Mouse (Mus musculus) heart, embryonic 13.5 days (tissue): ENCODE results near the gene Vmn1r2. TPM values are rescaled to one million over a fixed set of nuclear protein-coding genes. Genes with fewer than 3 reads are reported as not detected.
"Not testable (repeated sequence)": the region's sequence is repeated elsewhere in the genome, so short reads cannot be mapped to it uniquely, and the experiment has no call there.

Source experiments
- ATAC-seq: fragments of 200-750 bp; cut with Nextera tagmentation; 2 replicates; pipeline ENCODE4 v1.8.0; 2017; ENCODE audit warnings: moderate TSS enrichment; ENCODE audit not compliant: insufficient number of reproducible peaks, low FRiP score, low TSS enrichment; ENCODE audit errors: extremely low read depth
- H3K27ac ChIP-seq: fragments of 300-500 bp; sonication (generic); replicated peaks from 2 replicates; pipeline ENCODE4 v1.5.1; 2015; ENCODE audit warnings: moderate library complexity, mild to moderate bottlenecking, inconsistent platforms
- H3K27me3 ChIP-seq: fragments of 300-500 bp; sonication (generic); replicated peaks from 2 replicates; pipeline ENCODE4 v1.6.1; 2015; ENCODE audit warnings: mild to moderate bottlenecking, inconsistent platforms
- H3K36me3 ChIP-seq: fragments of 300-500 bp; sonication (generic); 2 replicates; pipeline ENCODE4 v1.6.1; 2015; ENCODE audit warnings: mild to moderate bottlenecking, inconsistent platforms
- H3K4me1 ChIP-seq: fragments of 300-500 bp; sonication (generic); 2 replicates; pipeline ENCODE4 v1.6.1; 2015; ENCODE audit warnings: inconsistent platforms
- H3K4me2 ChIP-seq: fragments of 300-500 bp; sonication (generic); 2 replicates; pipeline ENCODE4 v1.6.1; 2015; ENCODE audit warnings: inconsistent platforms, mild to moderate bottlenecking, moderate library complexity
- H3K4me3 ChIP-seq: fragments of 300-500 bp; sonication (generic); 2 replicates; pipeline ENCODE4 v1.5.1; 2015; ENCODE audit warnings: moderate library complexity, mild to moderate bottlenecking, inconsistent platforms
- H3K9ac ChIP-seq: fragments of 300-500 bp; sonication (generic); 2 replicates; pipeline ENCODE4 v1.6.1; 2015; ENCODE audit warnings: inconsistent platforms, mild to moderate bottlenecking, moderate library complexity
- H3K9me3 ChIP-seq: fragments of 300-500 bp; sonication (generic); 2 replicates; pipeline ENCODE4 v1.6.1; 2016; ENCODE audit warnings: inconsistent platforms
- WGBS: fragments of 180-500 bp; shearing (Covaris S2); methylation state at CpG from one replicate; pipeline ENCODE4 v1.1.7; 2015; ENCODE audit warnings: mixed read lengths; 5-methylcytosine and 5-hydroxymethylcytosine counted together
- polyA plus RNA-seq: library from polyadenylated mRNA; unstranded; fragments of >200 nt; fragmentation: Nextera tagmentation; extraction: Ambion mirVana; gene quantifications from 2 replicates; pipeline ENCODE4 v1.2.1, GENCODE M21; 2015

The Vmn1r2 gene
- polyA plus RNA-seq = not detected in 2 replicates

DNA sequence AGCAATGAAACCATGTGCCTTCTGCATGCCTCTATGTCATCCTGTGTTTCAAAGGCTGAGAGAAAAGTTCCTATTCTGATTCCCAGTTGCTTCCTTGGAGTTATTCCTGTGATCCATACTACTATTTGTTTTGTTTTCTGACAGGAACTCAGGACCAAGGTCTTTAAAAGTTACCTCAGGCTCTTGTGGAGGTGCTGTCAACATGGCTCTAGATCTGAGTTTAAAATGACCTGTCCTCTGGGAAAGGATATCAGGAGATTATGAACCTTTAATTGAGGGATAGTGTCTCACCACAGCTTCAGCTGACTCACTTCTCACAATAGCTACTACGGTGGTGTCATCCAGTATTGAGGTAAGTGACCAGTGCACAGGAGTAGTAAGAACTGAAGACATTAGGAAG is at the start of gene Vmn1r2:
Vmn1r2 (plus strand) TSS at position 301 of the 400 bp plus-strand sequence.
- H3K36me3 ChIP-seq, H3K4me3 ChIP-seq, ATAC-seq, H3K9ac ChIP-seq, H3K4me1 ChIP-seq, H3K4me2 ChIP-seq, H3K27ac ChIP-seq, H3K27me3 ChIP-seq: not testable (repeated sequence)
- H3K9me3 ChIP-seq = peaks cover 12% of the 10 kb centered on the region; the same call in 1 of the 2 replicates
- no CpG with 5 or more reads among the region's 1 CpGs for WGBS

DNA sequence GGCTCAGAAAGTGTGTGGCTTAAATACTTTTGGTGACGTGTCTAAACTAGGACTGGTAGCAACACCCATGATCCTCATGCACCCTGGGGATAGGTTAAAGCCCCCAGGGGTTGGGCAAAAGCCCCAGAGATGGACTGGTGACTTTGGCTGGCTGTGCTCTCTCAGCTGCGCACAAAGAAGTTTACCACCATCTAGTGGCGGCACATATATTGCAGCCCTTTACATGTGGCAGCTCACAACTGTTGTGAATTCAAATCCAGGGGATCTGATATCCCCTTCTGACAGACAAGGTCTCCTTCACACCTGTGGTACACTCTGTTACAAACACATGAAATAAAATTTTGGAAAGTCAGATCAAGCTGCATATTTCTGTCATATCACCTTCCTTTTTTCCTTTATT is 19.2 kb upstream of the Vmn1r2 start:
- not testable (repeated sequence) for ATAC-seq, H3K9me3 ChIP-seq, H3K4me1 ChIP-seq, H3K9ac ChIP-seq, H3K4me2 ChIP-seq, H3K4me3 ChIP-seq, H3K27me3 ChIP-seq, H3K36me3 ChIP-seq, H3K27ac ChIP-seq
- WGBS = no CpG with 5 or more reads among the region's 3 CpGs

DNA sequence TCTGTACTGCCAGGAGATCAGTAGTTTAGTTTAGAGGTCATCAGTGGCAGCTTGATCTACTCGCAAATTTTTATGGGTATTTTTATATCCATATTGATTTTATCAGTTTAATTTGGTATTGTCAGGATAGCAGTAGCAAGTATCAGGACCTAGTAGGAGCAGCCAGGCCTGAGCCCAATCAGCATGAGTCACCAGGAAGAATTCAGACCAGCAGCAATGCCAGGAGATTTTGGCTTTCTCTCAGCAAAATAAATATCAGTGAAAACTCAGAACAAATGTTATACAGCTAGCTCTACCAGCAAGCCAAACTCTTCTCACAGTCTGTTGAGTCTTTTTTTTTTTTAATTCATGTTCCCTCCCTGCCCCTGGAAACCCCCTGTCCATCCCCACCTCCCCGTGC is 13.8 kb upstream of the Vmn1r2 start:
- not testable (repeated sequence) for H3K9me3 ChIP-seq, H3K27me3 ChIP-seq, H3K9ac ChIP-seq, H3K4me3 ChIP-seq, H3K4me1 ChIP-seq, ATAC-seq, H3K36me3 ChIP-seq, H3K27ac ChIP-seq, H3K4me2 ChIP-seq
- WGBS = 50% methylated on average over 2 of the region's 2 CpGs

DNA sequence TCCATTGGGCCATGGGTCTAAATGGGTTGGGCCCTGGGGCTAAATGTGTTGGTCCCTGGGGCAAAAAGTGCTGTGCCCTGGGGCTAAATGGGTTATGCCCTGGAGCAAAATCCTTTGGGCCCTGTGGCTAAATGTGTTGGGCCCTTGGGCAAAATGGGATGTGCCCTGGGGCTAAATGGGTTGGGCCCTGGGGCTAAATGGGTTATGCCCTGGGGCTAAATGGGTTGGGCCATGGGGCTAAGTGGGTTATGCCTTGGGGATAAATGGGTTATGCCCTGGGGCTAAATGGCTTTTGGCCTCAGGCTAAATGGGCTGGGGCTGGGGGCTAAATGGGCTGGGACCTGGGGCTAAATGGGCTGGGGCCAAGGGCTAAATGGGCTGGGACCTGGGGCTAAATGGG is 2.7 kb upstream of the Vmn1r2 start:
- H3K27me3 ChIP-seq, H3K9ac ChIP-seq, H3K36me3 ChIP-seq, H3K4me1 ChIP-seq, H3K4me3 ChIP-seq, H3K4me2 ChIP-seq, ATAC-seq, H3K27ac ChIP-seq: not testable (repeated sequence)
- peaks cover 12% of the 10 kb centered on the region; the same call in 1 of the 2 replicates for H3K9me3 ChIP-seq

DNA sequence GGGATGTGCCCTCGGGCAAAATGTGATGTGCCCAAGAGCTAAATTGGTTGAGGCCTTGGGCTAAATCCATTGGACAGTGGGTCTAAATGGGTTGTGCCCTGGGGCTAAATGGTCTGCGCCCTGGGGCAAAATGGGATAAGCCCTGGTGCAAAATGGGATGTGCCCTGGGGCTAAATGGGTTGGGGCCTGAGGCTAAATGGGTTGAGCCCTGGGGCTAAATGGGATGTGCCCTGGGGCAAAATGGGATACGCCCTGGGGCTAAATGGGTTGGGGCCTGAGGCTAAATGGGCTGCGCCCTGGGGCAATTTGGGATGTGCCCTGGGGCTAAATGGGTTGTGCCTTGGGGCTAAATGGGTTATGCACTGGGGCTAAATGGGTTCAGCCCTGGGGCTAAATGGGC is 2.1 kb upstream of the Vmn1r2 start:
- Histone ChIP-seq H3K9me3 (peaks cover 12% of the 10 kb centered on the region; the same call in 1 of the 2 replicates), H3K27me3 (no peaks in the 10 kb centered on the region), H3K4me1 (no peaks in the 10 kb centered on the region), H3K4me2 (no peak overlapping the region), H3K27ac (no peak overlapping the region), H3K36me3 (no peaks in the 10 kb centered on the region), H3K4me3 (no peak overlapping the region), H3K9ac (no peak overlapping the region)
- WGBS = 85% methylated on average over 4 of the region's 4 CpGs
- ATAC-seq = no peak

DNA sequence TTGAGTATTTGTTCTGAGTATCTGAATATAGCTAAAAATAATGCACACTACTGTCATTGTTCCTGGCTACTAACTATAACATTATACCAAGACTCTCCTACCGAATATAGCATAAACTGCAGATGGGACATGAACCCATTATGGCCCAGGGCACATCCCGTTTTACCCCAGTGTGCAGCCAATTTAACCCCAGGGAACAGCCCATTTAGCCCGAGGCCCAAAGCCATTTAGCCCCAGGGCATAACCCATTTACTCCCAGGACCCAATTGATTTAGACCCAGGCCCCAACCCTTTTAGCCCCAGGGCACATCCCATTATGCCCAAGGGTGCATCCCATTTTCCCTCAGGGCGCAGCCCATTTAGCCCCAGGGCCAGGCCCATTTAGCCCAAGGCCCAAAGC is 7.5 kb downstream of the Vmn1r2 start:
- H3K27me3 ChIP-seq, H3K36me3 ChIP-seq: not testable (repeated sequence)
- 71% methylated on average over 4 of the region's 4 CpGs for WGBS

GRCm38 (mm10) chr4:3175756-3176155 is 8.6 kb downstream of the Vmn1r2 start:
- H3K36me3 ChIP-seq, ATAC-seq: not testable (repeated sequence)
- H3K9me3 ChIP-seq = peaks cover 30% of the 10 kb centered on the region

More for the DNA sequence above, 7.5 kb downstream of the Vmn1r2 start:
- H3K9me3 ChIP-seq = peaks cover 30% of the 10 kb centered on the region
- not testable (repeated sequence) for ATAC-seq, H3K4me2 ChIP-seq, H3K9ac ChIP-seq, H3K4me1 ChIP-seq, H3K4me3 ChIP-seq, H3K27ac ChIP-seq

DNA sequence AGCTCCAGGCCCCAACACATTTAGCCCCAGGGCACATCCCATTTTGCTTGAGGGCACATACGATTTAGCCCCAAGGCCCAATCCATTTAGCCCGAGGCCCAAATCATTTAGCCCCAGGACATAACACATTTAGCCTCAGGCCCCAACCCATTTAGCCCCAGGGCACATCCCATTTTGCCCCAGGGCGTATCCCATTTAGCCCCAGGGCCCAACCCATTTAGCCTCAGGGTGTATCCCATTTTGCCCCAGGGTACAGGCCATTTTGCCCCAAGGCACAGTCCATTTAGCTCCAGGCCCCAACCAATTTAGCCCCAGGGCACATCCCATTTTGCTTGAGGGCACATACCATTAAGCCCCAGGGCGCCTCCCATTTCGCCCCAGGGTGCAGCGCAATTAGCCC is 9.1 kb downstream of the Vmn1r2 start:
- 85% methylated on average over 6 of the region's 6 CpGs for WGBS

More at GRCm38 (mm10) chr4:3175756-3176155, 8.6 kb downstream of the Vmn1r2 start:
- not testable (repeated sequence) for H3K27me3 ChIP-seq, H3K27ac ChIP-seq, H3K4me1 ChIP-seq, H3K9ac ChIP-seq, H3K4me3 ChIP-seq, H3K4me2 ChIP-seq
- 83% methylated on average over 7 of the region's 8 CpGs for WGBS

GRCm38 (mm10) chr4:3176746-3177490 is 9.8 kb downstream of the Vmn1r2 start:
- not testable (repeated sequence) for ATAC-seq, H3K4me2 ChIP-seq, H3K36me3 ChIP-seq, H3K4me3 ChIP-seq, H3K27ac ChIP-seq, H3K4me1 ChIP-seq, H3K27me3 ChIP-seq, H3K9ac ChIP-seq
- H3K9me3 ChIP-seq = peaks cover 30% of the 10 kb centered on the region
- 82% methylated on average over 10 of the region's 10 CpGs for WGBS

More for the DNA sequence above, 9.1 kb downstream of the Vmn1r2 start:
- not testable (repeated sequence) for H3K9ac ChIP-seq, H3K27me3 ChIP-seq, H3K27ac ChIP-seq, H3K4me2 ChIP-seq, H3K4me3 ChIP-seq, H3K4me1 ChIP-seq, H3K36me3 ChIP-seq, ATAC-seq
- H3K9me3 ChIP-seq = peaks cover 30% of the 10 kb centered on the region

- H3K36me3 ChIP-seq, ATAC-seq, H3K9me3 ChIP-seq, H3K27me3 ChIP-seq, H3K9ac ChIP-seq, H3K27ac ChIP-seq, H3K4me1 ChIP-seq, H3K4me3 ChIP-seq, H3K4me2 ChIP-seq: not testable (repeated sequence)
- 60% methylated on average over 1 of the region's 1 CpGs for WGBS
Measured at GRCm38 (mm10) chr4:3185258-3185657, 18.1 kb downstream of the Vmn1r2 start, which contains the start of gene Vmn1r3. Gene Vmn1r3, minus strand, starts transcription at chr4:3185358.

DNA sequence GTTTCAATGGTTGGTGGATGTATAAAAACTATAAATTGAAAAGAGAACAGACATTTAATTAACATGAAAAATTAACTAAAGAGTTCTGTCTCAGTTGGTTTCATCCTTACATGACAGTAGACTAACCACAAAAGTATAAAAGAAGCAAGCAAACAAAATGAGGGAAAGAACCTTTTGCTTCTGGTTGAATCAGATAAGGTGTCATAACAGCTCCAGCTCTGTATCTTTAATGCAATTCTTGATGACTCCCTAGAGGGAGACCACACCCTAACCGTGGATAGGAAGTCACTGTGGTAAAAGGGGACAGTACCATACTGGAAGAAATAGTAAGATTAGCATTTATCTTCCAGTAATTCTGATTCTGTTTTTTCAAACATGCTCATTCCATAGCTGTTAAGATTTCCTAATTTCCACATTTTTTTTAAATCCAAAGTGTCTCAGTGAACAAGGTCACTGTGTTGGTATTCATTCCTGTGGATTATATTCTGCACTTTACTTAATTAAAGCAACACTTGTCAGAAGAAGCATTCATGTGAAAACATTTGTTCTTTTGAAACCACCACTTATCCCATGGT is 42.6 kb downstream of the Vmn1r2 start:
- H3K9me3 ChIP-seq, ATAC-seq: not testable (repeated sequence)

GRCm38 (mm10) chr4:3213349-3213748 is 46.2 kb downstream of the Vmn1r2 start:
- not testable (repeated sequence) for H3K36me3 ChIP-seq, H3K4me1 ChIP-seq, H3K27ac ChIP-seq, H3K27me3 ChIP-seq, H3K4me2 ChIP-seq, H3K9ac ChIP-seq, H3K9me3 ChIP-seq, H3K4me3 ChIP-seq, ATAC-seq
- 64% methylated on average over 4 of the region's 4 CpGs for WGBS

More for the DNA sequence above, 42.6 kb downstream of the Vmn1r2 start:
- H3K27ac ChIP-seq, H3K4me1 ChIP-seq, H3K4me2 ChIP-seq, H3K9ac ChIP-seq, H3K27me3 ChIP-seq, H3K36me3 ChIP-seq, H3K4me3 ChIP-seq: not testable (repeated sequence)
- WGBS = 39% methylated on average over 1 of the region's 1 CpGs
